Mouse (Mus musculus) heart, embryonic 15.5 days (tissue): ENCODE data around the gene Ddx25. TPM values are rescaled to one million over a fixed set of nuclear protein-coding genes. Genes with fewer than 3 reads are reported as not detected.

Experiments used
- ATAC-seq: fragments of 200-750 bp; cut with Nextera tagmentation; replicated peaks from 2 replicates; pipeline ENCODE4 v1.8.0; 2017; ENCODE audit warnings: low read depth, moderate TSS enrichment; ENCODE audit not compliant: insufficient number of reproducible peaks, insufficient read depth, low FRiP score
- H3K27ac ChIP-seq: fragments of 300-500 bp; sonication (generic); 2 replicates; pipeline ENCODE4 v1.5.1; 2015; ENCODE audit warnings: mild to moderate bottlenecking, inconsistent platforms
- H3K27me3 ChIP-seq: fragments of 300-500 bp; sonication (generic); 2 replicates; pipeline ENCODE4 v1.6.1; 2015; ENCODE audit warnings: inconsistent platforms
- H3K36me3 ChIP-seq: fragments of 300-500 bp; sonication (generic); 2 replicates; pipeline ENCODE4 v1.6.1; 2015; ENCODE audit warnings: mild to moderate bottlenecking, inconsistent platforms
- H3K4me1 ChIP-seq: fragments of 300-500 bp; sonication (generic); replicated peaks from 2 replicates; pipeline ENCODE4 v1.6.1; 2015; ENCODE audit warnings: inconsistent platforms
- H3K4me2 ChIP-seq: fragments of 300-500 bp; sonication (generic); 2 replicates; pipeline ENCODE4 v1.6.1; 2015; ENCODE audit warnings: inconsistent platforms, mild to moderate bottlenecking, moderate library complexity
- H3K4me3 ChIP-seq: fragments of 300-500 bp; sonication (generic); 2 replicates; pipeline ENCODE4 v1.5.1; 2015; ENCODE audit warnings: mild to moderate bottlenecking, inconsistent platforms
- H3K9ac ChIP-seq: fragments of 300-500 bp; sonication (generic); 2 replicates; pipeline ENCODE4 v1.6.1; 2015; ENCODE audit warnings: mild to moderate bottlenecking, inconsistent platforms
- H3K9me3 ChIP-seq: fragments of 300-500 bp; sonication (generic); replicated peaks from 2 replicates; pipeline ENCODE4 v1.6.1; 2016; ENCODE audit warnings: inconsistent platforms
- WGBS: fragments of 180-500 bp; shearing (Covaris S2); methylation state at CpG from one replicate; pipeline ENCODE4 v1.1.7; 2015; ENCODE audit warnings: mixed read lengths; 5-methylcytosine and 5-hydroxymethylcytosine counted together
- polyA plus RNA-seq: library from polyadenylated mRNA; unstranded; fragments of >200 nt; fragmentation: Nextera tagmentation; extraction: Ambion mirVana; gene quantifications from 2 replicates; pipeline ENCODE4 v1.2.1, GENCODE M21; 2015

The Ddx25 gene
- polyA plus RNA-seq, 1 experiment from 2014 or later = 0.69 TPM

- H3K4me1 ChIP-seq = no peaks in the 10 kb centered on the region
- WGBS = 79% methylated on average over 11 of the region's 11 CpGs
- H3K27me3 ChIP-seq = no peaks in the 10 kb centered on the region
- no peak overlapping the region for H3K27ac ChIP-seq
- peaks cover 19% of the 10 kb centered on the region for H3K36me3 ChIP-seq
- no peak for ATAC-seq
- H3K4me2 ChIP-seq = no peak overlapping the region
- no peak overlapping the region for H3K4me3 ChIP-seq
- no peaks in the 10 kb centered on the region for H3K9me3 ChIP-seq
- no peak overlapping the region for H3K9ac ChIP-seq
These were observed 67.0 kb downstream of the Ddx25 start for GRCm38 (mm10) chr9:35491109-35491866.

- H3K4me3 ChIP-seq = no peak overlapping the region
- H3K9ac ChIP-seq = no peak overlapping the region
- ATAC-seq = no peak
- no peaks in the 10 kb centered on the region for H3K27me3 ChIP-seq
- no peak overlapping the region for H3K27ac ChIP-seq
- no peaks in the 10 kb centered on the region for H3K9me3 ChIP-seq
- H3K36me3 ChIP-seq = peaks cover 24% of the 10 kb centered on the region
- 84% methylated on average over 4 of the region's 4 CpGs for whole genome bisulfite sequencing
- H3K4me2 ChIP-seq = no peak overlapping the region
- no peaks in the 10 kb centered on the region for H3K4me1 ChIP-seq
These were observed 69.8 kb downstream of the Ddx25 start for GRCm38 (mm10) chr9:35488496-35488895.

Other genes starting within 250 kb of the Ddx25 start
- 6.8 and 7.5 TPM in 2 replicates for gene Cdon, start 137.4 kb downstream of the Ddx25 start, polyA plus RNA-seq
- not detected in 2 replicates for gene Gm1113, start 40.3 kb downstream of the Ddx25 start, polyA plus RNA-seq
- 11.1 and 12.1 TPM in 2 replicates for gene Pus3, start 67 bp upstream of the Ddx25 start, polyA plus RNA-seq
- 0.23 and 0.39 TPM in 2 replicates for gene Pate2, start 11.8 kb upstream of the Ddx25 start, polyA plus RNA-seq
- 13.6 and 15.3 TPM in 2 replicates for gene Hyls1, start 11.9 kb upstream of the Ddx25 start, polyA plus RNA-seq
- gene Pate4, start 53.4 kb upstream of the Ddx25 start, polyA plus RNA-seq = not detected in 2 replicates
- not detected in 2 replicates for gene Pate3, start 89.7 kb upstream of the Ddx25 start, polyA plus RNA-seq
- not detected in 2 replicates for gene Pate1, start 128.9 kb upstream of the Ddx25 start, polyA plus RNA-seq
- not detected in 2 replicates for gene Gm17677, start 182.5 kb upstream of the Ddx25 start, polyA plus RNA-seq
- gene Gm17727, start 219.6 kb upstream of the Ddx25 start, polyA plus RNA-seq = not detected in 2 replicates
- not detected in 2 replicates for gene Gm27235, start 231.6 kb upstream of the Ddx25 start, polyA plus RNA-seq
- not detected in 2 replicates for gene D730048I06Rik, start 231.6 kb upstream of the Ddx25 start, polyA plus RNA-seq